In genomic region chr2:166655727-166656520, GRCm38 (mm10) we compare ENCODE assay signal across 8 mouse cellular contexts. TPM values are rescaled to one million over a fixed set of nuclear protein-coding genes. Genes with fewer than 3 reads are reported as not detected.
DNase-seq lines count a peak whose midpoint lies in the region; ATAC-seq and TF ChIP-seq lines count a peak whose summit lies in the region.

No protein-coding gene starts in this region.

- peak overlapping the region; percentile 75 for H3K27ac ChIP-seq in hindbrain, embryonic 14.5 days

- no peaks in the 10 kb centered on the region for H3K9me3 ChIP-seq in G1E (replicated peaks)
- H3K9me3 ChIP-seq in hindbrain, embryonic 14.5 days (ENCODE audit: control insufficient read depth, low read length) = no peaks in the 10 kb centered on the region

- peaks cover 3% of the 10 kb centered on the region; the same call in 1 of the 2 replicates for H3K27me3 ChIP-seq in G1E (ENCODE audit: insufficient read depth, low read length)
- no peaks in the 10 kb centered on the region for H3K27me3 ChIP-seq in hindbrain, embryonic 14.5 days (ENCODE audit: control insufficient read depth, insufficient read depth, low read length)

- H3K36me3 ChIP-seq in G1E (replicated peaks) = peaks cover 2% of the 10 kb centered on the region
- H3K36me3 ChIP-seq in hindbrain, embryonic 14.5 days (replicated peaks; ENCODE audit: control insufficient read depth, insufficient read depth) = no peaks in the 10 kb centered on the region

- H3K9ac ChIP-seq in hindbrain, embryonic 14.5 days = 0 out of 2 replicates have a peak overlapping the region, but pooled peaks have one; percentile 20

- no peak overlapping the region for H3K4me3 ChIP-seq in G1E (ENCODE audit: low read depth, low read length)
- H3K4me3 ChIP-seq in hindbrain, embryonic 14.5 days (replicated peaks; ENCODE audit: low read length) = no peak overlapping the region

- DNase-seq in CD4-positive helper T cell, adult 2 months (ENCODE audit: low read depth, low spot score) = peak; percentile 79
- DNase-seq in G1E (ENCODE audit: low spot score) = peak; percentile 25
- DNase-seq in hindbrain, embryonic 14.5 days (ENCODE audit: low spot score) = no peak
- DNase-seq in lung, postnatal 25 days (ENCODE audit: low spot score) = peak; percentile 69
- DNase-seq in spleen, postnatal 36 days (ENCODE audit: low spot score in 2 of 2) = peak; percentile 82 to 84
- no peak for DNase-seq in c-Kit-positive CD71-positive TER-119-positive erythroid progenitor cells, embryonic 14.5 days (ENCODE audit: low spot score)
- DNase-seq in layer of hippocampus, postnatal 36 days = no peak
- DNase-seq in kidney, adult 8-10 months = no peak

- H3K4me1 ChIP-seq in G1E (ENCODE audit: insufficient read depth, low read depth, low read length) = peaks cover 13% of the 10 kb centered on the region
- H3K4me1 ChIP-seq in hindbrain, embryonic 14.5 days (replicated peaks; ENCODE audit: control insufficient read depth, insufficient read depth, low read length) = peaks cover 28% of the 10 kb centered on the region

- ATAC-seq in G1E (ENCODE audit: extremely low read depth, insufficient number of reproducible peaks, low FRiP score, poor library complexity, severe bottlenecking) = 0 out of 2 replicates have a peak, but pooled peaks have one; percentile 32
- ATAC-seq in hindbrain, embryonic 14.5 days (ENCODE audit: low FRiP score) = no peak

- TF ChIP-seq CTCF in G1E (IDR thresholded peaks at IDR 0.05; ENCODE audit: low read depth, low read length) = no peak

- WGBS in hindbrain, embryonic 14.5 days = 40% methylated on average over 11 of the region's 11 CpGs

- peak overlapping the region; percentile 40 for H3K4me2 ChIP-seq in hindbrain, embryonic 14.5 days (replicated peaks)

RNA-seq across cellular contexts. Expression of gene Prex1, which starts 57.7 kb away (rescaled TPM):
- total RNA-seq in G1E (2014; fragmentation: Nextera tagmentation) (18.7 and 21.6 TPM in 2 replicates), G1E (2017) (3.8 and 4.0 TPM in 2 replicates)
- polyA plus RNA-seq in G1E (2012) = 5.0 and 5.9 TPM in 2 replicates
- polyA plus RNA-seq in hindbrain, embryonic 14.5 days (2014; fragmentation: Nextera tagmentation; extraction: Ambion mirVana) = 27.3 and 28.8 TPM in 2 replicates
- 10 to 100 TPM; 71.0 to 74.9 TPM for total RNA-seq in layer of hippocampus, postnatal 36 days (2021)

Comparison
In these comparisons a context has a peak if more than half of its experiments do, and no peak if none do; other contexts are left out.
1. DNase-seq: peak in CD4-positive helper T cell, adult 2 months (single experiment), G1E (single experiment), lung, postnatal 25 days (single experiment) and spleen, postnatal 36 days (2 of 2); none in hindbrain, embryonic 14.5 days (single experiment), c-Kit-positive CD71-positive TER-119-positive erythroid progenitor cells, embryonic 14.5 days (single experiment), layer of hippocampus, postnatal 36 days (0 of 2) and kidney, adult 8-10 months (0 of 2).